Mouse (Mus musculus) heart, adult 9 months (tissue): Measurements from ENCODE around the gene Wnt6.
A peak's percentile ranks its signal among the peaks of the same experiment; 100 is the strongest.

ENCODE experiments used
- DNase-seq, 2 experiments: peaks; one replicate each; pipeline ENCODE4 v3.0.0; 2022; ENCODE audit warnings: low spot score in 2 of 2

Wnt6 gene

GRCm38 (mm10) chr1:74774062-74774461 is 2.4 kb downstream of the Wnt6 start:
- no peak for DNase-seq

- DNase-seq, result no peak
Measured at GRCm38 (mm10) chr1:74775816-74776215, 4.1 kb downstream of the Wnt6 start.

- DNase-seq, result no peak
Measured at GRCm38 (mm10) chr1:74778934-74779486, 7.3 kb downstream of the Wnt6 start.

GRCm38 (mm10) chr1:74782045-74782444 is 10.4 kb downstream of the Wnt6 start:
- no peak for DNase-seq

- DNase-seq, result no peak
Measured at GRCm38 (mm10) chr1:74783554-74783953, 11.9 kb downstream of the Wnt6 start.

GRCm38 (mm10) chr1:74784041-74784759 is 12.5 kb downstream of the Wnt6 start:
- DNase-seq, result peak; percentile 24 to 47

GRCm38 (mm10) chr1:74787846-74788245 is 16.2 kb downstream of the Wnt6 start:
- peak; percentile 64 to 74 for DNase-seq

- no peak for DNase-seq
Measured at GRCm38 (mm10) chr1:74788603-74789176, 17.0 kb downstream of the Wnt6 start.

GRCm38 (mm10) chr1:74790095-74790494 is 18.4 kb downstream of the Wnt6 start:
- DNase-seq, result no peak

GRCm38 (mm10) chr1:74791249-74791648 is 19.6 kb downstream of the Wnt6 start, which contains the start of gene Wnt10a:
Gene Wnt10a, plus strand, starts transcription at chr1:74791516.
- no peak for DNase-seq

GRCm38 (mm10) chr1:74792831-74793660 is 21.4 kb downstream of the Wnt6 start:
- DNase-seq, result no peak

- DNase-seq, result no peak
Measured at GRCm38 (mm10) chr1:74794487-74795144, 22.9 kb downstream of the Wnt6 start.

GRCm38 (mm10) chr1:74795145-74795529 is 23.4 kb downstream of the Wnt6 start:
- no peak for DNase-seq

- DNase-seq, result no peak
Measured at GRCm38 (mm10) chr1:74797459-74797858, 25.8 kb downstream of the Wnt6 start.

- no peak for DNase-seq
Measured at GRCm38 (mm10) chr1:74800424-74800888, 28.8 kb downstream of the Wnt6 start.

- DNase-seq, result no peak
Measured at GRCm38 (mm10) chr1:74801631-74802140, 30.0 kb downstream of the Wnt6 start.

- peak; percentile 59 to 72 for DNase-seq
Measured at GRCm38 (mm10) chr1:74802795-74803656, 31.3 kb downstream of the Wnt6 start.

GRCm38 (mm10) chr1:74804211-74804870 is 32.6 kb downstream of the Wnt6 start:
- DNase-seq, result no peak

- DNase-seq, result no peak
Measured at GRCm38 (mm10) chr1:74805340-74805835, 33.7 kb downstream of the Wnt6 start.

GRCm38 (mm10) chr1:74805843-74806242 is 34.2 kb downstream of the Wnt6 start:
- no peak for DNase-seq
